Mouse (Mus musculus) heart, postnatal 0 days (tissue): ENCODE data around the gene Cpne8.
"Not testable (repeated sequence)": the region's sequence is repeated elsewhere in the genome, so short reads cannot be mapped to it uniquely, and the experiment has no call there.

ENCODE experiments used
- CTCF ChIP-seq: IDR thresholded peaks from 2 replicates; pipeline ENCODE4 v1.5.1; 2016; ENCODE audit warnings: antibody characterized with exemption, control low read depth, low read depth
- EP300 ChIP-seq: IDR thresholded peaks from 2 replicates; pipeline ENCODE4 v1.6.1; 2016; ENCODE audit warnings: antibody characterized with exemption, low read depth

DNA sequence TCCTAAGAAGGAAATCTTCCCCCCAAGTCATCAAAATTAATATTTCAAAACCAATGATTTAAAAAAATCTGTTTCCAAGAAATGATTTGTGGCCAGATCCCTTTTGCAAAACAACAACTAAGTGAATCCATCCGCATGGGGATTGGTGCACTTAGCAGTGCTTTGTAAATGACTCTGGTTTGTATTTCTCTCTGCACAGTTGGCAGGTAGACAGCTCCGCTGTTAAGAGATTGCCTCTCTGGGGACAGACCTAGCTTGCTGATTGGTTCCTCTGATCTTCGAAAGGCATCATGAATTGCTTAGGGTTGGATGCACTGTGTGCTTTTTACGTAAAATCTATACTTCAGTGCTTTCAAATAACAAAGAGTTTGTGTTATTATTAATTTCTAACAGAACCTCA lies 68.5 kb downstream of the Cpne8 start:
- TF ChIP-seq CTCF, EP300: not testable (repeated sequence)
